Mouse (Mus musculus): ENCODE results near the gene Pfkfb4. TPM values are rescaled to one million over a fixed set of nuclear protein-coding genes. Genes with fewer than 3 reads are reported as not detected.

Gene Pfkfb4
- polyA plus RNA-seq, 1 experiment from 2014 or later = 3.0 TPM

GRCm38 (mm10) chr9:108996411-108996810, 4.8 kb downstream of the Pfkfb4 start:
- Histone ChIP-seq H3K27ac (ENCODE audit: poor library complexity, severe bottlenecking) (no peak overlapping the region), H3K27me3 (replicated peaks) (no peaks in the 10 kb centered on the region), H3K9me3 (replicated peaks) (no peaks in the 10 kb centered on the region), H3K9ac (no peak overlapping the region), H3K36me3 (no peaks in the 10 kb centered on the region), H3K4me3 (no peak overlapping the region), H3K4me2 (no peak overlapping the region), H3K4me1 (replicated peaks) (peaks cover 15% of the 10 kb centered on the region)
- no peak for ATAC-seq (ENCODE audit: insufficient number of reproducible peaks, low FRiP score)
- WGBS = 66% methylated on average over 9 of the region's 9 CpGs

DNA sequence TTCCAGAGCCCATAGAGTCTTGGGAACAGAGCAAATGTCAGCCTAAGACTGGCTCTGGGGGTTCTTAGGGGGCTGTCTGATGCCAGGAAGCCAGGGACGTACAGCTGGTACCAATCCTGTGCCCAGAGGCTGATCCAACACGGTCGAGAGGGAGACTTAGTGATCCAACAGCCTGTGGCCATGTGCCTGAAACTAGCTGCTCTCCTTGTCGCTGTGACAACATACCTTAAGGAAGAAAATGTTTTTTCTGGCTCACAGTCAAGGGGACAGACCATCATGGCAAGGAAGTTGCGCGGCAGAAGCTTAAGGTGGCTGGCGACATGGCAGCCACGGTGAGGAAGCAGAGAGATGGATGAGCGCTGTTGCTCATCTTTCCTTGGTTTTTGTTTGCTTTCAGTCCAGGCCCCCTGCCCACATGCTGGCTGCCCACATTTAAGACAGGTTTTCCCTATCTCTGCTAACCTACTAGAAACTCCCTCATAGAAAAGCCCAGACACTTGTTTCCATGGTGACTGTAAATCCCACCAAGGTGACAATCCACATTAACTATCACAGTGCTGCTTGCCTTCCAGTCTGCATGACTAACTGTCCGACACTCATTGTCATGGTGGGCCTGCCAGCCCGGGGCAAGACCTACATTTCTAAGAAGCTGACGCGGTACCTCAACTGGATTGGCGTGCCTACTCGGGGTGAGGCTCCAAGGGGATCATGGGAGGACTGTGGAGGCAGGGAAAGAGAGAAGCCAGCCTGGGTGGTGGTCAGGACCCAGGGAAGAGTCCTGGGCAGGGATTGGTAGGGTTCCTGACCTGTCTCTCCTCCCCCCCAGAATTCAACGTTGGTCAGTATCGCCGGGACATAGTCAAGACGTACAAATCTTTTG, 6.9 kb downstream of the Pfkfb4 start:
- no peak overlapping the region for H3K9ac ChIP-seq
- 73% methylated on average over 19 of the region's 19 CpGs for WGBS
- no peak overlapping the region for H3K4me2 ChIP-seq
- H3K27me3 ChIP-seq (replicated peaks) = no peaks in the 10 kb centered on the region
- no peak overlapping the region for H3K27ac ChIP-seq (ENCODE audit: poor library complexity, severe bottlenecking)
- H3K9me3 ChIP-seq (replicated peaks) = no peaks in the 10 kb centered on the region
- no peaks in the 10 kb centered on the region for H3K36me3 ChIP-seq
- no peak for ATAC-seq (ENCODE audit: insufficient number of reproducible peaks, low FRiP score)
- peaks cover 4% of the 10 kb centered on the region; the same call in 1 of the 2 replicates for H3K4me1 ChIP-seq (replicated peaks)
- no peak overlapping the region for H3K4me3 ChIP-seq

- no peak overlapping the region for H3K27ac ChIP-seq (ENCODE audit: poor library complexity, severe bottlenecking)
- no peaks in the 10 kb centered on the region for H3K9me3 ChIP-seq (replicated peaks)
- H3K27me3 ChIP-seq (replicated peaks) = no peaks in the 10 kb centered on the region
- H3K4me2 ChIP-seq = no peak overlapping the region
- no peaks in the 10 kb centered on the region for H3K36me3 ChIP-seq
- H3K4me3 ChIP-seq = no peak overlapping the region
- peaks cover 4% of the 10 kb centered on the region; the same call in 1 of the 2 replicates for H3K4me1 ChIP-seq (replicated peaks)
- WGBS = 74% methylated on average over 4 of the region's 4 CpGs
- no peak for ATAC-seq (ENCODE audit: insufficient number of reproducible peaks, low FRiP score)
- H3K9ac ChIP-seq = no peak overlapping the region
Observed at GRCm38 (mm10) chr9:108999167-108999526, 7.6 kb downstream of the Pfkfb4 start.

- whole genome bisulfite sequencing = 8% methylated on average over 3 of the region's 3 CpGs
- Histone ChIP-seq H3K9me3 (replicated peaks) (no peaks in the 10 kb centered on the region), H3K36me3 (no peaks in the 10 kb centered on the region), H3K4me1 (replicated peaks) (peaks cover 4% of the 10 kb centered on the region; the same call in 1 of the 2 replicates), H3K4me2 (no peak overlapping the region), H3K27me3 (replicated peaks) (no peaks in the 10 kb centered on the region), H3K4me3 (no peak overlapping the region), H3K27ac (ENCODE audit: poor library complexity, severe bottlenecking) (no peak overlapping the region), H3K9ac (no peak overlapping the region)
- ATAC-seq (ENCODE audit: insufficient number of reproducible peaks, low FRiP score) = peak; percentile 54
Observed at GRCm38 (mm10) chr9:109000726-109001125, 9.1 kb downstream of the Pfkfb4 start.

- Histone ChIP-seq H3K4me1 (replicated peaks) (peaks cover 17% of the 10 kb centered on the region), H3K27ac (ENCODE audit: poor library complexity, severe bottlenecking) (no peak overlapping the region), H3K9ac (no peak overlapping the region), H3K36me3 (no peaks in the 10 kb centered on the region), H3K9me3 (replicated peaks) (no peaks in the 10 kb centered on the region), H3K27me3 (replicated peaks) (no peaks in the 10 kb centered on the region), H3K4me2 (no peak overlapping the region), H3K4me3 (no peak overlapping the region)
- no peak for ATAC-seq (ENCODE audit: insufficient number of reproducible peaks, low FRiP score)
- 51% methylated on average over 2 of the region's 2 CpGs for WGBS
Observed at GRCm38 (mm10) chr9:109003201-109003600, 11.6 kb downstream of the Pfkfb4 start.

GRCm38 (mm10) chr9:109007025-109007780, 15.6 kb downstream of the Pfkfb4 start:
- no peak overlapping the region for H3K27ac ChIP-seq (ENCODE audit: poor library complexity, severe bottlenecking)
- H3K9ac ChIP-seq = no peak overlapping the region
- no peaks in the 10 kb centered on the region for H3K27me3 ChIP-seq (replicated peaks)
- H3K4me3 ChIP-seq = no peak overlapping the region
- no peaks in the 10 kb centered on the region for H3K9me3 ChIP-seq (replicated peaks)
- WGBS = 63% methylated on average over 21 of the region's 21 CpGs
- H3K4me1 ChIP-seq (replicated peaks) = peaks cover 34% of the 10 kb centered on the region
- H3K4me2 ChIP-seq = no peak overlapping the region
- no peak for ATAC-seq (ENCODE audit: insufficient number of reproducible peaks, low FRiP score)
- no peaks in the 10 kb centered on the region for H3K36me3 ChIP-seq

GRCm38 (mm10) chr9:109008081-109008480, 16.5 kb downstream of the Pfkfb4 start:
- 71% methylated on average over 9 of the region's 9 CpGs for WGBS
- Histone ChIP-seq H3K4me2 (no peak overlapping the region), H3K27me3 (replicated peaks) (no peaks in the 10 kb centered on the region), H3K4me1 (replicated peaks) (peaks cover 34% of the 10 kb centered on the region), H3K9ac (peak overlapping the region; percentile 16; the same call in 1 of the 2 replicates), H3K9me3 (replicated peaks) (no peaks in the 10 kb centered on the region), H3K4me3 (no peak overlapping the region), H3K36me3 (no peaks in the 10 kb centered on the region), H3K27ac (ENCODE audit: poor library complexity, severe bottlenecking) (no peak overlapping the region)
- ATAC-seq (ENCODE audit: insufficient number of reproducible peaks, low FRiP score) = no peak

GRCm38 (mm10) chr9:109008994-109009635, 17.5 kb downstream of the Pfkfb4 start:
- Histone ChIP-seq H3K4me3 (no peak overlapping the region), H3K36me3 (no peaks in the 10 kb centered on the region)
- WGBS = 63% methylated on average over 9 of the region's 10 CpGs

DNA sequence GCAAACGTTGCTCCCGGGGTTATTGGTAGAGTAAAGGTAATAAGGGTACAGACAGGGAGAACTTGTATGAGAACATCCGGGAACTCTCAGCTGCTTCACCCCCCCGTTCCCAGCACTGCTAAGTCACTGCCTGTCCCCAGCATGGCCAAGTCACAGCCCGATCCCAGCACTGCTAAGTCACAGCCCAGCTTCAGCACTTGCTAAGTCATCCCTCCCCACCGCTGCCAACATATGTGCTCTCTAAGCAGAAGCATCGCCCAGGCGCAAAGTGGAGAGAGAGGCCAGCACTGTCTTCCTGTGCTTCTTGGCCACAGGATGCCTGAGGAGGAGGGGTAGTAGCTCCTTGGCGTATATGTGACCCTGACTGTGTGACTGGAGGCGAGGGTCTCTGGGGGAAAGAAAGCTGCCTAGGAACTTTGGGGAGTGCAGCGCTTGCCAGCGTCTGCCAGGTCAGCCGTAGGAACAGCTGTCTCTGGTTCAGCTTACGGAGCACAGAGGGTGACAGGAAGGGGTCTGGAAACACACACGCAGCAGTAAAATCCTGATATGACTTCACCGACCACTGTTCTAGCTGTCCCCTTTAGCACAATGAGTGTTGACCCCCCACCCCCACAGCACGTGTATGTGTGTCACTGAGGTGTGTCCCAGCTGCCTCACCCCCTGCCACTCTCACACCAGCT, 18.2 kb downstream of the Pfkfb4 start:
- no peaks in the 10 kb centered on the region for H3K9me3 ChIP-seq (replicated peaks)
- peak overlapping the region; percentile 27; the same call in 1 of the 2 replicates for H3K9ac ChIP-seq
- H3K36me3 ChIP-seq = no peaks in the 10 kb centered on the region
- no peak overlapping the region for H3K27ac ChIP-seq (ENCODE audit: poor library complexity, severe bottlenecking)
- H3K27me3 ChIP-seq (replicated peaks) = no peaks in the 10 kb centered on the region
- no peak overlapping the region for H3K4me3 ChIP-seq
- peak overlapping the region; percentile 46 for H3K4me2 ChIP-seq
- WGBS = 28% methylated on average over 17 of the region's 17 CpGs
- peak; percentile 63; the same call in 1 of the 2 replicates for ATAC-seq (ENCODE audit: insufficient number of reproducible peaks, low FRiP score)
- peaks cover 34% of the 10 kb centered on the region for H3K4me1 ChIP-seq (replicated peaks)

More at GRCm38 (mm10) chr9:109008994-109009635, 17.5 kb downstream of the Pfkfb4 start:
- Histone ChIP-seq H3K27me3 (replicated peaks) (no peaks in the 10 kb centered on the region), H3K9ac (peak overlapping the region; percentile 27; the same call in 1 of the 2 replicates), H3K9me3 (replicated peaks) (no peaks in the 10 kb centered on the region), H3K4me2 (peak overlapping the region; percentile 46; the same call in 1 of the 2 replicates), H3K27ac (ENCODE audit: poor library complexity, severe bottlenecking) (no peak overlapping the region), H3K4me1 (replicated peaks) (peaks cover 34% of the 10 kb centered on the region)
- no peak for ATAC-seq (ENCODE audit: insufficient number of reproducible peaks, low FRiP score)

DNA sequence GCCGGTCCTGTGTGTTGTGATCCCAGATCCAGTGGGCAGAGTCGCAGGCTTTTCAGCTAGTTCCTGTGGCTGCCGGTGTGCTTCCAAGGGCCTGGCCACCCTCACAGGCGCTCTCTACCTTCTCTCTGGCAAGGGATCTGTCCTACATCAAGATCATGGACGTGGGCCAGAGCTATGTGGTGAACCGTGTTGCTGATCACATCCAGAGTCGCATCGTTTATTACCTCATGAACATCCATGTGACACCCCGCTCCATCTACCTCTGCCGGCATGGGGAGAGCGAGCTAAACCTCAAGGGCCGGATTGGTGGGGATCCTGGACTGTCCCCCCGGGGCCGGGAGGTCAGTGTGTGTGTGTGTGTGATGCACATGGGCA, 18.7 kb downstream of the Pfkfb4 start:
- H3K36me3 ChIP-seq = no peaks in the 10 kb centered on the region
- H3K4me3 ChIP-seq = no peak overlapping the region
- no peak for ATAC-seq (ENCODE audit: insufficient number of reproducible peaks, low FRiP score)
- peak overlapping the region; percentile 46; the same call in 1 of the 2 replicates for H3K4me2 ChIP-seq
- WGBS = 61% methylated on average over 14 of the region's 14 CpGs
- 0 out of 2 replicates have a peak overlapping the region, but pooled peaks have one; percentile 27 for H3K9ac ChIP-seq
- no peaks in the 10 kb centered on the region for H3K9me3 ChIP-seq (replicated peaks)
- H3K27me3 ChIP-seq (replicated peaks) = no peaks in the 10 kb centered on the region
- H3K4me1 ChIP-seq (replicated peaks) = peaks cover 37% of the 10 kb centered on the region
- H3K27ac ChIP-seq (ENCODE audit: poor library complexity, severe bottlenecking) = no peak overlapping the region

Measured in heart, embryonic 12.5 days (tissue).